Comparison of ENCODE assay signal across 8 mouse cellular contexts in the genomic region with DNA sequence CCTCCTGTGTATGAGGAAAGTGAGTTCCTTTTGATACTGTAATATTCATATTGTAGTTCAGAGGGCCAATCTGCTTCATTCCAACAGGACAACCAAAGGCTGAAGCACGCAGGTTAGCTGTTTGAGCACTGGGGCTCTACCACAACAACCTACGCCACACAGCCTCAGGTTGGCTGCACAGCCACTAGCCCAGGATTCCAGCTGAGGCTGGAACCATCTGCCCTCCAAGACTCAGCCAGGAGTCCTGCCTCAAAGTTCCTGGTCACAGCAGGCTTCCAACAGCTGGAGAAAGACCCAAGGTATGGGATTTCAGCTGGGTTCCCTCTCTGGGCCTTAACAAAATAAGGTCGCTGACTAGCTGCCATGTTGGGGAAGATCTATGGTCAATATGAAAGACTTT. TPM values are rescaled to one million over a fixed set of nuclear protein-coding genes. Genes with fewer than 3 reads are reported as not detected.
DNase-seq lines count a peak whose midpoint lies in the region; ATAC-seq and TF ChIP-seq lines count a peak whose summit lies in the region.

No protein-coding gene starts in this region.

- no peak overlapping the region for H3K4me3 ChIP-seq in kidney, postnatal 0 days (replicated peaks; ENCODE audit: low read depth, low read length)
- H3K4me3 ChIP-seq in embryonic facial prominence, embryonic 14.5 days (ENCODE audit: low read depth, low read length), result 0 out of 2 replicates have a peak overlapping the region, but pooled peaks have one; percentile 2
- H3K4me3 ChIP-seq in intestine, embryonic 14.5 days (ENCODE audit: low read depth, low read length), result no peak overlapping the region
- H3K4me3 ChIP-seq in myocyte, result no peak overlapping the region

- H3K4me1 ChIP-seq in kidney, postnatal 0 days (replicated peaks; ENCODE audit: insufficient read depth, low read length), result peaks cover 44% of the 10 kb centered on the region
- peaks cover 58% of the 10 kb centered on the region for H3K4me1 ChIP-seq in embryonic facial prominence, embryonic 14.5 days (ENCODE audit: control insufficient read depth, insufficient read depth, low read length)
- peaks cover 85% of the 10 kb centered on the region for H3K4me1 ChIP-seq in intestine, embryonic 14.5 days (replicated peaks; ENCODE audit: control insufficient read depth, insufficient read depth, low read length)

- H3K9ac ChIP-seq in kidney, postnatal 0 days (ENCODE audit: low read depth, low read length), result peak overlapping the region; percentile 4; the same call in 1 of the 2 replicates
- H3K9ac ChIP-seq in embryonic facial prominence, embryonic 14.5 days (ENCODE audit: low read depth, low read length), result peak overlapping the region; percentile 47
- H3K9ac ChIP-seq in intestine, embryonic 14.5 days (ENCODE audit: low read length), result peak overlapping the region; percentile 31

- TF ChIP-seq CTCF in kidney, postnatal 0 days (IDR thresholded peaks at IDR 0.05; ENCODE audit: low read depth), result no peak

- no peak for TF ChIP-seq POLR2A in myocyte (IDR thresholded peaks at IDR 0.05; ENCODE audit: insufficient read length, low read depth)

- peak overlapping the region; percentile 93 for H3K27ac ChIP-seq in kidney, postnatal 0 days
- peak overlapping the region; percentile 99 for H3K27ac ChIP-seq in embryonic facial prominence, embryonic 14.5 days (replicated peaks; ENCODE audit: low read depth, low read length)
- peak overlapping the region; percentile 99 for H3K27ac ChIP-seq in intestine, embryonic 14.5 days (ENCODE audit: low read depth)

- H3K27me3 ChIP-seq in kidney, postnatal 0 days (ENCODE audit: insufficient read depth, low read length), result no peaks in the 10 kb centered on the region
- no peaks in the 10 kb centered on the region for H3K27me3 ChIP-seq in embryonic facial prominence, embryonic 14.5 days (replicated peaks; ENCODE audit: control insufficient read depth, insufficient read depth, low read length)
- H3K27me3 ChIP-seq in intestine, embryonic 14.5 days (replicated peaks; ENCODE audit: control insufficient read depth, insufficient read depth, low read length), result no peaks in the 10 kb centered on the region
- H3K27me3 ChIP-seq in myocyte (ENCODE audit: control insufficient read depth, insufficient read depth, insufficient read length), result no peaks in the 10 kb centered on the region

- no peak for DNase-seq in kidney, postnatal 0 days (ENCODE audit: low spot score)
- no peak for DNase-seq in kidney, postnatal 10 days
- no peak for DNase-seq in embryonic facial prominence, embryonic 14.5 days (ENCODE audit: low spot score)
- DNase-seq in intestine, embryonic 14.5 days (ENCODE audit: low spot score), result no peak
- no peak for DNase-seq in frontal cortex, adult 2 months (ENCODE audit: extremely low spot score in 1 of 2, low spot score in 1 of 2)
- DNase-seq in left cerebral cortex, postnatal 4 days, result no peak

- H3K4me2 ChIP-seq in kidney, postnatal 0 days (ENCODE audit: low read length), result peak overlapping the region; percentile 30
- H3K4me2 ChIP-seq in embryonic facial prominence, embryonic 14.5 days (ENCODE audit: low read depth, low read length), result peak overlapping the region; percentile 43
- H3K4me2 ChIP-seq in intestine, embryonic 14.5 days (ENCODE audit: low read length), result peak overlapping the region; percentile 45
- peak overlapping the region; percentile 28 for H3K4me2 ChIP-seq in myocyte (ENCODE audit: low read depth)

- no peak overlapping the region for H3ac ChIP-seq in myocyte (ENCODE audit: control insufficient read depth, insufficient read length)

- no peaks in the 10 kb centered on the region for H3K9me3 ChIP-seq in kidney, postnatal 0 days (replicated peaks; ENCODE audit: low read length)
- H3K9me3 ChIP-seq in embryonic facial prominence, embryonic 14.5 days (ENCODE audit: control insufficient read depth, low read length), result no peaks in the 10 kb centered on the region
- no peaks in the 10 kb centered on the region for H3K9me3 ChIP-seq in intestine, embryonic 14.5 days (ENCODE audit: control insufficient read depth, low read length)

- WGBS in kidney, postnatal 0 days, result 61% methylated on average over 3 of the region's 3 CpGs
- 44% methylated on average over 3 of the region's 3 CpGs for WGBS in embryonic facial prominence, embryonic 14.5 days
- WGBS in intestine, embryonic 14.5 days, result 38% methylated on average over 3 of the region's 3 CpGs

- peaks cover 8% of the 10 kb centered on the region; the same call in 1 of the 2 replicates for H3K36me3 ChIP-seq in kidney, postnatal 0 days (ENCODE audit: insufficient read depth, low read length)
- H3K36me3 ChIP-seq in embryonic facial prominence, embryonic 14.5 days (ENCODE audit: control insufficient read depth, insufficient read depth, low read length), result peaks cover 43% of the 10 kb centered on the region
- peaks cover 40% of the 10 kb centered on the region for H3K36me3 ChIP-seq in intestine, embryonic 14.5 days (ENCODE audit: control insufficient read depth, insufficient read depth, low read length)
- peaks cover 31% of the 10 kb centered on the region for H3K36me3 ChIP-seq in myocyte (ENCODE audit: control insufficient read depth, insufficient read depth)

- H3K79me2 ChIP-seq in myocyte (ENCODE audit: control insufficient read depth, insufficient read depth), result peaks cover 92% of the 10 kb centered on the region

- intact Hi-C loops in left cerebral cortex, postnatal 4 days (cut with DNase I), result no loop called here

- no peak for ATAC-seq in kidney, postnatal 0 days (replicated peaks; ENCODE audit: low FRiP score, low read depth)
- peak; percentile 7; the same call in 1 of the 2 replicates for ATAC-seq in embryonic facial prominence, embryonic 14.5 days (ENCODE audit: low read depth)
- ATAC-seq in intestine, embryonic 14.5 days (replicated peaks; ENCODE audit: low FRiP score, low TSS enrichment, low read depth), result no peak
- no peak for ATAC-seq in activated CD4-positive, CD25-positive, alpha-beta regulatory T cell, adult 4 months

TF ChIP-seq in myocyte, 11 proteins besides CTCF, POLR2A, EP300 and RAD21:
- TF ChIP-seq MAX (IDR thresholded peaks at IDR 0.05; ENCODE audit: low read depth) (no peak), MYOD1 (IDR thresholded peaks at IDR 0.05; ENCODE audit: control insufficient read depth in 1 of 3, insufficient read length in 2 of 3, low read depth in 2 of 3) (no peak), TCF3 (IDR thresholded peaks at IDR 0.05; ENCODE audit: insufficient read length, low read depth) (no peak), SRF (IDR thresholded peaks at IDR 0.05; ENCODE audit: control insufficient read depth, insufficient read length, low read depth) (no peak), MYOG (IDR thresholded peaks at IDR 0.05; ENCODE audit: control insufficient read depth in 1 of 3, insufficient read depth in 1 of 3, insufficient read length in 2 of 3, low read depth in 2 of 3) (no peak), CEBPB (IDR thresholded peaks at IDR 0.05; ENCODE audit: insufficient read depth, poor library complexity, severe bottlenecking) (no peak)
TF ChIP-seq in myocyte: peak in this region for 0.

RNA-seq across cellular contexts. Expression of gene Anxa6, which starts 9.7 kb away (rescaled TPM):
- 146 and 176 TPM in 2 replicates for polyA plus RNA-seq in kidney, postnatal 0 days (2015; fragmentation: Nextera tagmentation; extraction: Ambion mirVana)
- 393 and 439 TPM in 2 replicates for polyA plus RNA-seq in embryonic facial prominence, embryonic 14.5 days (2014; fragmentation: Nextera tagmentation; extraction: Ambion mirVana)
- 327 and 365 TPM in 2 replicates for polyA plus RNA-seq in intestine, embryonic 14.5 days (2014; fragmentation: Nextera tagmentation; extraction: Ambion mirVana)
- 722 TPM for polyA plus RNA-seq in myocyte (2012; fragmentation: generic; extraction: Trizol)
- polyA plus RNA-seq in frontal cortex, adult 2 months (2012; rRNA removed), result 76.6 and 76.8 TPM in 2 replicates
- polyA plus RNA-seq in activated CD4-positive, CD25-positive, alpha-beta regulatory T cell, adult 4 months (2017; shearing (Covaris generic)), result 100 to 1,000 TPM; 447 to 527 TPM
- 10 to 100 TPM; 70.0 to 70.2 TPM for total RNA-seq in left cerebral cortex, postnatal 4 days (2021)

RNA-seq across cellular contexts. Expression of gene Ccdc69, which starts 54.3 kb away (rescaled TPM):
- 2.4 and 2.5 TPM in 2 replicates for polyA plus RNA-seq in kidney, postnatal 0 days (2015; fragmentation: Nextera tagmentation; extraction: Ambion mirVana)
- polyA plus RNA-seq in embryonic facial prominence, embryonic 14.5 days (2014; fragmentation: Nextera tagmentation; extraction: Ambion mirVana), result 2.2 and 2.7 TPM in 2 replicates
- polyA plus RNA-seq in intestine, embryonic 14.5 days (2014; fragmentation: Nextera tagmentation; extraction: Ambion mirVana), result 3.0 and 3.1 TPM in 2 replicates
- polyA plus RNA-seq in myocyte (2012; fragmentation: generic; extraction: Trizol), result 0.11 TPM
- polyA plus RNA-seq in frontal cortex, adult 2 months (2012; rRNA removed), result 0.94 and 1.2 TPM in 2 replicates
- 10 to 100 TPM; 78.6 to 85.9 TPM for polyA plus RNA-seq in activated CD4-positive, CD25-positive, alpha-beta regulatory T cell, adult 4 months (2017; shearing (Covaris generic))
- total RNA-seq in left cerebral cortex, postnatal 4 days (2021), result not detected

Comparison
In these comparisons a context has a peak if more than half of its experiments do, and no peak if none do; other contexts are left out.
1. RNA of gene Ccdc69, which starts 54.3 kb away (polyA plus RNA-seq): 78.6 to 85.9 TPM in activated CD4-positive, CD25-positive, alpha-beta regulatory T cell, adult 4 months; 3.0 to 3.1 TPM in intestine, embryonic 14.5 days, 2.2 to 2.7 TPM in embryonic facial prominence, embryonic 14.5 days, 2.4 to 2.5 TPM in kidney, postnatal 0 days, 0.94 to 1.2 TPM in frontal cortex, adult 2 months and 0.11 TPM in myocyte (single experiment); every median in the first group is over 10 times any median in the second.
2. Peak in every context shown above with its lines, with median percentiles within 50 percentile points of each other: H3K27ac ChIP-seq, H3K4me2 ChIP-seq and H3K9ac ChIP-seq.